Mouse (Mus musculus) naive thymus-derived CD4-positive, alpha-beta T cell, adult 2 months (primary cell): Measurements from ENCODE around the gene Tmem87b.

ENCODE experiments used
- DNase-seq: peaks from one replicate; pipeline ENCODE4 v3.0.0-alpha.2; 2011; ENCODE audit warnings: low read depth

Gene Tmem87b

GRCm38 (mm10) chr2:128817786-128818681 lies at the start of gene Tmem87b:
TSS of gene Tmem87b (plus strand) at chr2:128818118.
- peak; percentile 98 for DNase-seq

GRCm38 (mm10) chr2:128768545-128769247 lies 49.2 kb upstream of the Tmem87b start:
- DNase-seq, result no peak

GRCm38 (mm10) chr2:128770557-128770956 lies 47.4 kb upstream of the Tmem87b start:
- DNase-seq, result no peak

GRCm38 (mm10) chr2:128771048-128771447 lies 46.9 kb upstream of the Tmem87b start:
- DNase-seq, result no peak

GRCm38 (mm10) chr2:128771750-128772338 lies 46.1 kb upstream of the Tmem87b start:
- DNase-seq, result no peak

- DNase-seq, result no peak
These were observed 35.7 kb upstream of the Tmem87b start for GRCm38 (mm10) chr2:128782231-128782630.

- no peak for DNase-seq
These were observed 34.1 kb upstream of the Tmem87b start for GRCm38 (mm10) chr2:128783660-128784345.

- no peak for DNase-seq
These were observed 33.1 kb upstream of the Tmem87b start for GRCm38 (mm10) chr2:128784814-128785213.

- no peak for DNase-seq
These were observed 31.6 kb upstream of the Tmem87b start for GRCm38 (mm10) chr2:128786341-128786740.

GRCm38 (mm10) chr2:128786795-128787194 lies 31.1 kb upstream of the Tmem87b start:
- no peak for DNase-seq

GRCm38 (mm10) chr2:128787805-128788204 lies 30.1 kb upstream of the Tmem87b start:
- no peak for DNase-seq

GRCm38 (mm10) chr2:128790875-128791614 lies 26.9 kb upstream of the Tmem87b start:
- DNase-seq, result no peak

- no peak for DNase-seq
These were observed 24.0 kb upstream of the Tmem87b start for GRCm38 (mm10) chr2:128793958-128794357.

GRCm38 (mm10) chr2:128796463-128796862 lies 21.5 kb upstream of the Tmem87b start:
- DNase-seq, result no peak

- DNase-seq, result no peak
These were observed 14.5 kb upstream of the Tmem87b start for GRCm38 (mm10) chr2:128803441-128803840.

- DNase-seq, result no peak
These were observed 12.6 kb upstream of the Tmem87b start for GRCm38 (mm10) chr2:128805341-128805740.

GRCm38 (mm10) chr2:128806561-128806960 lies 11.4 kb upstream of the Tmem87b start:
- DNase-seq, result no peak

- DNase-seq, result no peak
These were observed 5.2 kb upstream of the Tmem87b start for GRCm38 (mm10) chr2:128812761-128813160.

GRCm38 (mm10) chr2:128816311-128816710 lies 1.6 kb upstream of the Tmem87b start:
- no peak for DNase-seq

- no peak for DNase-seq
These were observed 1.0 kb upstream of the Tmem87b start for GRCm38 (mm10) chr2:128816916-128817315.

- DNase-seq, result no peak
These were observed 532 bp upstream of the Tmem87b start for GRCm38 (mm10) chr2:128817387-128817785.
